Mouse (Mus musculus) liver, postnatal 0 days (tissue): ENCODE measurements around the gene 1700023F06Rik.

ENCODE experiments used
- CTCF ChIP-seq: sonication (generic); IDR thresholded peaks from 2 replicates; pipeline ENCODE4 v1.5.1; 2016; ENCODE audit warnings: antibody characterized with exemption, low read depth
- EP300 ChIP-seq: IDR thresholded peaks from 2 replicates; pipeline ENCODE4 v1.6.1; 2016; ENCODE audit warnings: antibody characterized with exemption, low read depth, mild to moderate bottlenecking

DNA sequence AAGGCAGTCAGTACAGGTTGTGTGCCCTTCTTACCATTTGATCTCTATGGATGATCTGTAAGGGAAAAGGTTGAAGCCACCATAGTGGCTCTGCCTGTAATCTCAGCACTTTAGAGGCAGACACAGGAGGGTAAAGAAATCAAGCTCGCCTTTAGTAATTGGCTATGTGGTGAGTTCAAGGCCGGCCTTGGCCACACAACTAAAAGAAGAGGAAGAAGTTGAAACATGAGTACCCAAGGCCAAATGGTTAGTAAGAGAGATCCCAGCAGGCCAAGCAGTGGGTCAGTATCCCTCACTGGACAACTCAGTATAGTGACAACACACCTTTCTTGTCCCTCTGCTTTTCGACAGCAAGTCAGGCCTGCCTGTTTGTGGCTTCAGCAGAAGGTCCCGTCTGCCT lies 58.6 kb downstream of the 1700023F06Rik start:
- TF ChIP-seq CTCF, result no peak
- TF ChIP-seq EP300, result no peak
